ENCODE assay signal across 14 mouse cellular contexts in the genomic region with DNA sequence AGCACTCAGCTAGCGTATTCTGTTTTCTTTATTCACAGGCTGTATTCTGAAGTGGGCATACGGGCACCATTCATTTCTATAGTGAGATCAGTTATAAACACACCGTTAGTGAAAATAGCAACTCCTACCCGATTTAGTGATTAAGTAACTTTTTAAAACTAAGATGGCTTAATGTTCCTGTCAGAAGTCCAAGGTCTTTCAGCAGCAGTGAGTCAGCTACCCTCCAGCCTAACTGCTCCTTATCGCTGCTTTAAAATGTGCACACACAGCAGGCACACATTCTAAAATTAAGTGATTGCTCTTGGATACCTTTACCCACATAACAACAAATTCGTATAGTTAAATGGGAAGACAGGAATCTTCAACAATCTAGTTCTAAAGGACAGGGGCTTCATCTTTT. TPM values are rescaled to one million over a fixed set of nuclear protein-coding genes. Genes with fewer than 3 reads are reported as not detected.
A peak's percentile ranks its signal among the peaks of the same experiment; 100 is the strongest.
DNase-seq lines count a peak whose midpoint lies in the region; ATAC-seq and TF ChIP-seq lines count a peak whose summit lies in the region.
"Had no signal": no experiment of that assay in that cellular context is flagged by ENCODE, and none has a peak within 500 bp of the region (broad histone marks: within the 10 kb centered on the region; RNA-seq: fewer than 3 reads in every experiment).

No protein-coding gene starts in this region.

- H3K9me3 ChIP-seq in forebrain, embryonic 12.5 days, result no peaks in the 10 kb centered on the region
- H3K9me3 ChIP-seq: limb, embryonic 13.5 days had no signal

- whole genome bisulfite sequencing in kidney, adult 2 months, result 39% methylated on average over 6 of the region's 6 CpGs
- 57% methylated on average over 6 of the region's 6 CpGs for WGBS in forebrain, embryonic 12.5 days

- H3K4me2 ChIP-seq in forebrain, embryonic 12.5 days, result no peak overlapping the region
- H3K4me2 ChIP-seq: limb, embryonic 13.5 days had no signal

- H3K27ac ChIP-seq in kidney, adult 2 months (ENCODE audit: insufficient read depth, low read depth, low read length), result peak overlapping the region; percentile 87
- H3K27ac ChIP-seq in forebrain, embryonic 12.5 days, result no peak overlapping the region
- H3K27ac ChIP-seq: hindbrain, postnatal 0 days; limb, embryonic 13.5 days had no signal

- ATAC-seq in forebrain, embryonic 12.5 days (ENCODE audit: low FRiP score), result no peak
- ATAC-seq: hindbrain, postnatal 0 days had no signal

- H3K27me3 ChIP-seq in kidney, adult 2 months (replicated peaks; ENCODE audit: control insufficient read depth, insufficient read depth, low read length), result no peaks in the 10 kb centered on the region
- H3K27me3 ChIP-seq in forebrain, embryonic 12.5 days, result no peaks in the 10 kb centered on the region
- H3K27me3 ChIP-seq: limb, embryonic 13.5 days had no signal

- peak; percentile 70 for DNase-seq in adrenal gland, adult 2 months
- no peak for DNase-seq in adrenal gland, adult 18-20 months (ENCODE audit: low spot score in 2 of 2)
- DNase-seq in kidney, adult 2 months, result peak; percentile 72
- no peak for DNase-seq in kidney, postnatal 4 days
- DNase-seq in ovary, adult 18-20 months (ENCODE audit: low spot score), result peak; percentile 16
- DNase-seq in ovary, postnatal 36 days (ENCODE audit: low spot score), result no peak
- DNase-seq in embryo, embryonic 9.5 days (ENCODE audit: extremely low spot score), result no peak
- DNase-seq: cerebellum, adult 9-10 months; embryo, embryonic 11 days; right cerebral cortex, postnatal 25 days had no signal

- H3K4me3 ChIP-seq in kidney, adult 2 months (ENCODE audit: insufficient read depth, low read depth, low read length), result no peak overlapping the region
- H3K4me3 ChIP-seq in forebrain, embryonic 12.5 days (replicated peaks), result no peak overlapping the region
- H3K4me3 ChIP-seq: erythroblast, embryonic 14.5 days; limb, embryonic 13.5 days had no signal

- no peak overlapping the region for H3K9ac ChIP-seq in forebrain, embryonic 12.5 days
- H3K9ac ChIP-seq: limb, embryonic 13.5 days had no signal

- peaks cover 8% of the 10 kb centered on the region for H3K4me1 ChIP-seq in kidney, adult 2 months (ENCODE audit: control insufficient read depth, insufficient read depth, low read length)
- peaks cover 21% of the 10 kb centered on the region for H3K4me1 ChIP-seq in forebrain, embryonic 12.5 days

- no peaks in the 10 kb centered on the region for H3K36me3 ChIP-seq in kidney, adult 2 months (ENCODE audit: control insufficient read depth, insufficient read depth, low read length)
- no peaks in the 10 kb centered on the region for H3K36me3 ChIP-seq in forebrain, embryonic 12.5 days (replicated peaks)
- H3K36me3 ChIP-seq: limb, embryonic 13.5 days had no signal

- no peak for TF ChIP-seq CTCF in kidney, adult 2 months (conservative IDR thresholded peaks at IDR 0.05; ENCODE audit: insufficient read depth, insufficient read length, low read depth, low read length)

- no peak for TF ChIP-seq POLR2A in kidney, adult 2 months (IDR thresholded peaks at IDR 0.05; ENCODE audit: low read depth, low read length)

RNA-seq across cellular contexts. Expression of gene Pam, which starts 39.2 kb away (rescaled TPM):
- total RNA-seq in adrenal gland, adult 2 months (2021), result 100 to 1,000 TPM; 262 to 484 TPM
- polyA plus RNA-seq in adrenal gland, adult 2 months (2012; rRNA removed), result 535 and 733 TPM in 2 replicates
- total RNA-seq in adrenal gland, adult 18-20 months (2021), result 100 to 1,000 TPM; 308 to 351 TPM
- 54.7 and 97.4 TPM in 2 replicates for polyA plus RNA-seq in kidney, adult 2 months (2012; rRNA removed)
- 25.4 and 29.8 TPM in 2 replicates for polyA plus RNA-seq in forebrain, embryonic 12.5 days (2016; fragmentation: Nextera tagmentation; extraction: Ambion mirVana)

Comparison
In these comparisons a context has a peak if more than half of its experiments do, and no peak if none do; other contexts are left out.
1. DNase-seq: peak in adrenal gland, adult 2 months (single experiment), kidney, adult 2 months (single experiment) and ovary, adult 18-20 months (single experiment); none in adrenal gland, adult 18-20 months (0 of 2), kidney, postnatal 4 days (0 of 2), ovary, postnatal 36 days (single experiment) and embryo, embryonic 9.5 days (single experiment).